Mouse (Mus musculus): ENCODE measurements at regions not wholly inside any gene's neighbourhood (a gene's known extent, or its start where the extent isn't known, plus 50 kb on each side); places are given as distances from the start of the nearest gene placed in this dataset.

DNA sequence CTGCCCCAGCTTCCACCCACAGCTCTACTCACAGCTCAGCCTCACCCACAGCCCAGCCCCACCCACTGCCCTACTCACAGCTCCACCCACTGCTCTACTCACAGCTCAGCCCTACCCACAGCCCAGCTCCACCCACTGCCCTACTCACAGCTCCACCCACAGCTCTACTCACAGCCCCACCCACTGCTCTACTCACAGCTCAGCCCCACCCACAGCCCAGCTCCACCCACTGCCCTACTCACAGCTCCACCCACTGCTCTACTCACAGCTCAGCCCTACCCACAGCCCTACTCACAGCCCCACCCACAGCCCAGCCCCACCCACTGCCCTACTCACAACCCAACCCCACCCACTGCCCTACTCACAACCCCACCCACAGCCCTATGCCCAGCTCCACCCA lies 56.5 kb upstream of the Phox2b start:
- Histone ChIP-seq H3K4me2 (replicated peaks; ENCODE audit: low read depth) (no peak overlapping the region), H3K4me1 (replicated peaks; ENCODE audit: control insufficient read depth, insufficient read depth, low read length) (no peaks in the 10 kb centered on the region), H3K9ac (ENCODE audit: low read depth, low read length) (no peak overlapping the region), H3K9me3 (ENCODE audit: control insufficient read depth) (no peaks in the 10 kb centered on the region), H3K27ac (ENCODE audit: low read depth, low read length) (no peak overlapping the region), H3K4me3 (ENCODE audit: low read depth, low read length) (no peak overlapping the region), H3K27me3 (replicated peaks; ENCODE audit: control insufficient read depth, insufficient read depth, low read length) (no peaks in the 10 kb centered on the region), H3K36me3 (ENCODE audit: control insufficient read depth, insufficient read depth) (no peaks in the 10 kb centered on the region)
- no peak for TF ChIP-seq CTCF (IDR thresholded peaks at IDR 0.05; ENCODE audit: low read depth)
- peak; percentile 60 for ATAC-seq

DNA sequence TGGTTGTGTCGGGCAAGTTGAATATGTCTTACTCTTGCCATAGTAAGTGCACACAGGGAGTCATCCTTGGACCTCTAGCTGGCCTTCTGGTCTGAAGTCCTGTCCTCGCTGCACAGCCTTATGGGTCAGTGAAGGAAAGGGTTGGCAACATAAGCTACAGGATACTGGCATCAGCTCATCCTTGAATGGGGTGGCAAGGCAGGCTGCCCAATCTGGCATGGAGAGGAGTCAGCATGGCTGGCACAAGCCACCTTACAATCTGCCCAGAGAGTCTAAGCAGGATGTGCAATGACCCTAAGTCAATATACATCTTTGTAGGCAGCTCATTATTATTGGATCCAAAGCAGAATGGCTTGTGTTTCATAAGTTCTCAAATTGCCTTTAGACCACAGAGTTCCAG lies 57.8 kb upstream of the Phox2b start:
- TF ChIP-seq CTCF (IDR thresholded peaks at IDR 0.05; ENCODE audit: low read depth): no peak
- Histone ChIP-seq H3K4me1 (replicated peaks; ENCODE audit: control insufficient read depth, insufficient read depth, low read length) (no peaks in the 10 kb centered on the region), H3K9me3 (ENCODE audit: control insufficient read depth) (no peaks in the 10 kb centered on the region), H3K36me3 (ENCODE audit: control insufficient read depth, insufficient read depth) (no peaks in the 10 kb centered on the region), H3K27ac (ENCODE audit: low read depth, low read length) (no peak overlapping the region), H3K9ac (ENCODE audit: low read depth, low read length) (no peak overlapping the region), H3K27me3 (replicated peaks; ENCODE audit: control insufficient read depth, insufficient read depth, low read length) (no peaks in the 10 kb centered on the region), H3K4me2 (replicated peaks; ENCODE audit: low read depth) (no peak overlapping the region), H3K4me3 (ENCODE audit: low read depth, low read length) (no peak overlapping the region)
- ATAC-seq: no peak
- WGBS: 88% methylated on average over 2 of the region's 2 CpGs

DNA sequence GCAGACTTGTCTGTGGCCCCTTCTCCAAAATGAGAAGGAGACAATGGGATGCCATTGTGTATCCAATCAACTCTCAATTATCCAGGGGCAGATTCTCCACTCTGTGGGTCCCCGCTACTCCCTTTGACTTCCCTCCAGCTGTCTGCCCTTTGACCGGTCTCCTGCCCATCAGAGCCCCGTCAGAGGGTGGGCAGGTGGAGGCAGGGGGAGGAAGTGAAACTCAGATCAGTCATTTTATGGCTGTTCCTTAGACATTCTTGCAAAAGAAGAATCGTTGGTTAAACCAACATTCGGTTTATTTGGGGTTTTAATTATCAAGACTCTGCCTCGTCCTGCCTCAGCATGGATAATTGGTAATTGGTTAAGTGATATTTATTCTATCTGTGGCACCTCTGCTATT lies 77.7 kb upstream of the Phox2b start:
- H3K27me3 ChIP-seq (replicated peaks; ENCODE audit: control insufficient read depth, insufficient read depth, low read length): no peaks in the 10 kb centered on the region
- no peaks in the 10 kb centered on the region for H3K9me3 ChIP-seq (ENCODE audit: control insufficient read depth)
- 52% methylated on average over 6 of the region's 6 CpGs for WGBS
- no peak overlapping the region for H3K4me3 ChIP-seq (ENCODE audit: low read depth, low read length)
- H3K36me3 ChIP-seq (ENCODE audit: control insufficient read depth, insufficient read depth): no peaks in the 10 kb centered on the region
- no peak for TF ChIP-seq CTCF (IDR thresholded peaks at IDR 0.05; ENCODE audit: low read depth)
- no peaks in the 10 kb centered on the region for H3K4me1 ChIP-seq (replicated peaks; ENCODE audit: control insufficient read depth, insufficient read depth, low read length)
- no peak overlapping the region for H3K27ac ChIP-seq (ENCODE audit: low read depth, low read length)
- no peak overlapping the region for H3K4me2 ChIP-seq (replicated peaks; ENCODE audit: low read depth)
- ATAC-seq: no peak
- H3K9ac ChIP-seq (ENCODE audit: low read depth, low read length): no peak overlapping the region

DNA sequence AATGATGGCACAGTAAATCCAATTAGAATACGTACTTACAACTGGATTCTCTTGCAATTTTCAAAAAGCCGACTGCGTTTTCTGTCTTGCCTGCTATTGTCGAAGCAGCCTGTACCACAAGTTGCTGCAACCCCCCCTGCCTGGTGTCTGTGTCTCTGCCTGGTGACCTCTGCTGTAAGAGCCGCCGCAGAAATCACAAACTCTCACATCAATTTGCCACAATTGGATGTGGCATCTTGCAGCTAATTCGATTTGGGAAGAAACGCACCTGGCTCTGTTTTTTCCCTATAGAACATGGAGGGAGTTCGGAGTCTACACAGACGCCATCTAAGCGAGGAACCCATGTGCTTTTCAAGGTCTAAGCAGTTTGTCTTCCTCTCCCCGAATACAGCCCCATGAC lies 80.1 kb upstream of the Phox2b start:
- TF ChIP-seq CTCF (IDR thresholded peaks at IDR 0.05; ENCODE audit: low read depth): no peak
- Histone ChIP-seq H3K27me3 (replicated peaks; ENCODE audit: control insufficient read depth, insufficient read depth, low read length) (no peaks in the 10 kb centered on the region), H3K4me3 (ENCODE audit: low read depth, low read length) (no peak overlapping the region), H3K27ac (ENCODE audit: low read depth, low read length) (no peak overlapping the region), H3K4me2 (replicated peaks; ENCODE audit: low read depth) (no peak overlapping the region), H3K36me3 (ENCODE audit: control insufficient read depth, insufficient read depth) (no peaks in the 10 kb centered on the region), H3K4me1 (replicated peaks; ENCODE audit: control insufficient read depth, insufficient read depth, low read length) (no peaks in the 10 kb centered on the region), H3K9me3 (ENCODE audit: control insufficient read depth) (no peaks in the 10 kb centered on the region), H3K9ac (ENCODE audit: low read depth, low read length) (no peak overlapping the region)
- no peak for ATAC-seq
- WGBS: 81% methylated on average over 12 of the region's 12 CpGs

DNA sequence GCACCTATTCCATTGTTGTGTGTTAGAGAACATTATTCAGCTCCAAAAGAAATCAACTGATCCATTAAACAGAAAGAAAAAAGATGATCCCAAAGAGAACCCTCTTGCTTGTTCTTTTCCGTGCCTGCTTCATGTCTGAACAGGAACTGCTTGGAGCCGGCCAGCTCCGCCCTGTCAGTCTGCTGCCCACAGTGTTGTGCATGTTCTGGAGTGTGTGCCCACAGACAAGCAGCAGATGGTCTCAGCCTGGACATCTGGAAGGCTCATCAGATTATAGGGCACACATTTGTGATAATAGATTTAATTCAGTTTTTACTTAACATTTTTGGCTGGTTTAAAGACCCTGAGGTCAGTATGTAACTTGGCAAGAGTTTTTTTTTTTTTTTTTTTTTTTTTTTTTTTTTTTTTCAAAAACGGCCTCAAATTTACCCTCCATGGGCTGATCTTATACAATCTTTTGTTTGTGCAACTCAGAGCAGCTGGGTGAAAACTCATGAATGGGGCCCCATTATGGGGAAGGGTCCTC lies 70.9 kb upstream of the Tmem33 start:
- TF ChIP-seq CTCF (IDR thresholded peaks at IDR 0.05; ENCODE audit: low read depth): no peak
- no peaks in the 10 kb centered on the region for H3K4me1 ChIP-seq (replicated peaks; ENCODE audit: control insufficient read depth, insufficient read depth, low read length)
- no peaks in the 10 kb centered on the region for H3K9me3 ChIP-seq (ENCODE audit: control insufficient read depth)
- ATAC-seq: no peak
- no peak overlapping the region for H3K9ac ChIP-seq (ENCODE audit: low read depth, low read length)
- no peak overlapping the region for H3K4me3 ChIP-seq (ENCODE audit: low read depth, low read length)
- 60% methylated on average over 4 of the region's 4 CpGs for WGBS
- H3K36me3 ChIP-seq (ENCODE audit: control insufficient read depth, insufficient read depth): no peaks in the 10 kb centered on the region
- H3K4me2 ChIP-seq (replicated peaks; ENCODE audit: low read depth): no peak overlapping the region
- H3K27ac ChIP-seq (ENCODE audit: low read depth, low read length): no peak overlapping the region
- H3K27me3 ChIP-seq (replicated peaks; ENCODE audit: control insufficient read depth, insufficient read depth, low read length): no peaks in the 10 kb centered on the region

DNA sequence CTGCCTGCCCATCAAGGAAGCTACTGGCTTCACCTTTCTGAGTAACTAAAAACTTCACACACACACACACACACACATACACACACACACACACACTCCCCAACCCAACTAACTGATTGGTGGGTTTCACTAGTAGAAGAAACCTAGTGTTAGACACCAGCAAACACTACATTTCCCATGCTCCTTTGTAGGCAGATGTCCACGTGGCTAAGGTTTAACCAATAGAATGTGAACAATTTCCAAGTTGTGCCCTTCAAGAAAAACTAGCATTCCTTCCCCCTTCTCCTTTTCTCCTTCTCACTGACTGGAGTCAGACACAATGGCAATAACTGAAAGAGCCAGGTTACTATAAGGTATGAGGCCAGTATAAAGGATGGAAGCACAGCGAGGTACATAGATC lies 66.3 kb upstream of the Tmem33 start:
- no peaks in the 10 kb centered on the region for H3K9me3 ChIP-seq (ENCODE audit: control insufficient read depth)
- no peaks in the 10 kb centered on the region for H3K4me1 ChIP-seq (replicated peaks; ENCODE audit: control insufficient read depth, insufficient read depth, low read length)
- no peak overlapping the region for H3K4me3 ChIP-seq (ENCODE audit: low read depth, low read length)
- 70% methylated on average over 2 of the region's 2 CpGs for WGBS
- H3K4me2 ChIP-seq (replicated peaks; ENCODE audit: low read depth): no peak overlapping the region
- no peak for ATAC-seq
- H3K9ac ChIP-seq (ENCODE audit: low read depth, low read length): no peak overlapping the region
- no peak overlapping the region for H3K27ac ChIP-seq (ENCODE audit: low read depth, low read length)
- no peak for TF ChIP-seq CTCF (IDR thresholded peaks at IDR 0.05; ENCODE audit: low read depth)
- H3K36me3 ChIP-seq (ENCODE audit: control insufficient read depth, insufficient read depth): no peaks in the 10 kb centered on the region
- H3K27me3 ChIP-seq (replicated peaks; ENCODE audit: control insufficient read depth, insufficient read depth, low read length): no peaks in the 10 kb centered on the region

Data from intestine, postnatal 0 days (tissue).